Mouse (Mus musculus): Measurements from ENCODE around the gene 4930562C15Rik. TPM values are rescaled to one million over a fixed set of nuclear protein-coding genes. Genes with fewer than 3 reads are reported as not detected.

Gene 4930562C15Rik
- polyA plus RNA-seq, 1 experiment from 2014 or later, result 0.93 TPM

GRCm38 (mm10) chr16:4890201-4890709 lies 55.0 kb downstream of the 4930562C15Rik start:
- no peak for ATAC-seq (ENCODE audit: insufficient number of reproducible peaks, low FRiP score, low TSS enrichment, low read depth)
- 54% methylated on average over 4 of the region's 4 CpGs for WGBS
- Histone ChIP-seq H3K27me3 (ENCODE audit: control insufficient read depth, insufficient read depth, low read length) (no peaks in the 10 kb centered on the region), H3K9me3 (ENCODE audit: control insufficient read depth, low read length) (no peaks in the 10 kb centered on the region), H3K4me3 (ENCODE audit: low read depth, low read length) (no peak overlapping the region), H3K27ac (replicated peaks; ENCODE audit: low read depth, low read length) (no peak overlapping the region), H3K36me3 (ENCODE audit: control insufficient read depth, insufficient read depth, low read length) (no peaks in the 10 kb centered on the region), H3K4me2 (ENCODE audit: low read depth, severe bottlenecking) (no peak overlapping the region), H3K9ac (ENCODE audit: low read length) (no peak overlapping the region), H3K4me1 (ENCODE audit: control insufficient read depth, insufficient read depth, low read length) (peaks cover 8% of the 10 kb centered on the region)
- no peak for DNase-seq (ENCODE audit: low spot score)

GRCm38 (mm10) chr16:4892171-4892570 lies 57.0 kb downstream of the 4930562C15Rik start:
- Histone ChIP-seq H3K27ac (replicated peaks; ENCODE audit: low read depth, low read length) (no peak overlapping the region), H3K4me1 (ENCODE audit: control insufficient read depth, insufficient read depth, low read length) (peaks cover 3% of the 10 kb centered on the region), H3K4me2 (ENCODE audit: low read depth, severe bottlenecking) (no peak overlapping the region), H3K9ac (ENCODE audit: low read length) (no peak overlapping the region), H3K36me3 (ENCODE audit: control insufficient read depth, insufficient read depth, low read length) (no peaks in the 10 kb centered on the region), H3K4me3 (ENCODE audit: low read depth, low read length) (no peak overlapping the region), H3K9me3 (ENCODE audit: control insufficient read depth, low read length) (no peaks in the 10 kb centered on the region), H3K27me3 (ENCODE audit: control insufficient read depth, insufficient read depth, low read length) (no peaks in the 10 kb centered on the region)
- ATAC-seq (ENCODE audit: insufficient number of reproducible peaks, low FRiP score, low TSS enrichment, low read depth) (no peak), DNase-seq (ENCODE audit: low spot score) (no peak)
- WGBS, result 87% methylated on average over 6 of the region's 6 CpGs

GRCm38 (mm10) chr16:4894201-4894908 lies 59.1 kb downstream of the 4930562C15Rik start:
- Histone ChIP-seq H3K9me3 (ENCODE audit: control insufficient read depth, low read length) (no peaks in the 10 kb centered on the region), H3K4me2 (ENCODE audit: low read depth, severe bottlenecking) (no peak overlapping the region), H3K27me3 (ENCODE audit: control insufficient read depth, insufficient read depth, low read length) (no peaks in the 10 kb centered on the region), H3K36me3 (ENCODE audit: control insufficient read depth, insufficient read depth, low read length) (no peaks in the 10 kb centered on the region), H3K27ac (replicated peaks; ENCODE audit: low read depth, low read length) (no peak overlapping the region), H3K4me3 (ENCODE audit: low read depth, low read length) (no peak overlapping the region), H3K9ac (ENCODE audit: low read length) (no peak overlapping the region), H3K4me1 (ENCODE audit: control insufficient read depth, insufficient read depth, low read length) (no peaks in the 10 kb centered on the region)
- ATAC-seq (ENCODE audit: insufficient number of reproducible peaks, low FRiP score, low TSS enrichment, low read depth) (no peak), DNase-seq (ENCODE audit: low spot score) (no peak)
- WGBS, result 84% methylated on average over 7 of the region's 7 CpGs

- Histone ChIP-seq H3K27ac (replicated peaks; ENCODE audit: low read depth, low read length) (no peak overlapping the region), H3K9ac (ENCODE audit: low read length) (no peak overlapping the region), H3K36me3 (ENCODE audit: control insufficient read depth, insufficient read depth, low read length) (no peaks in the 10 kb centered on the region), H3K4me2 (ENCODE audit: low read depth, severe bottlenecking) (no peak overlapping the region), H3K9me3 (ENCODE audit: control insufficient read depth, low read length) (no peaks in the 10 kb centered on the region), H3K4me1 (ENCODE audit: control insufficient read depth, insufficient read depth, low read length) (no peaks in the 10 kb centered on the region), H3K4me3 (ENCODE audit: low read depth, low read length) (no peak overlapping the region), H3K27me3 (ENCODE audit: control insufficient read depth, insufficient read depth, low read length) (no peaks in the 10 kb centered on the region)
- no peak for DNase-seq (ENCODE audit: low spot score)
- WGBS, result 76% methylated on average over 5 of the region's 5 CpGs
- ATAC-seq (ENCODE audit: insufficient number of reproducible peaks, low FRiP score, low TSS enrichment, low read depth), result no peak
These were observed 61.2 kb downstream of the 4930562C15Rik start for GRCm38 (mm10) chr16:4896249-4897027.

- H3K4me3 ChIP-seq (ENCODE audit: low read depth, low read length), result no peak overlapping the region
- no peak for DNase-seq (ENCODE audit: low spot score)
- no peaks in the 10 kb centered on the region for H3K4me1 ChIP-seq (ENCODE audit: control insufficient read depth, insufficient read depth, low read length)
- no peak overlapping the region for H3K9ac ChIP-seq (ENCODE audit: low read length)
- WGBS, result 63% methylated on average over 7 of the region's 7 CpGs
- no peak overlapping the region for H3K27ac ChIP-seq (replicated peaks; ENCODE audit: low read depth, low read length)
- no peaks in the 10 kb centered on the region for H3K9me3 ChIP-seq (ENCODE audit: control insufficient read depth, low read length)
- no peaks in the 10 kb centered on the region for H3K36me3 ChIP-seq (ENCODE audit: control insufficient read depth, insufficient read depth, low read length)
- no peak for ATAC-seq (ENCODE audit: insufficient number of reproducible peaks, low FRiP score, low TSS enrichment, low read depth)
- H3K4me2 ChIP-seq (ENCODE audit: low read depth, severe bottlenecking), result no peak overlapping the region
- no peaks in the 10 kb centered on the region for H3K27me3 ChIP-seq (ENCODE audit: control insufficient read depth, insufficient read depth, low read length)
These were observed 62.0 kb downstream of the 4930562C15Rik start for GRCm38 (mm10) chr16:4897146-4897730.

- Histone ChIP-seq H3K4me2 (ENCODE audit: low read depth, severe bottlenecking) (no peak overlapping the region), H3K27me3 (ENCODE audit: control insufficient read depth, insufficient read depth, low read length) (no peaks in the 10 kb centered on the region), H3K36me3 (ENCODE audit: control insufficient read depth, insufficient read depth, low read length) (no peaks in the 10 kb centered on the region), H3K9me3 (ENCODE audit: control insufficient read depth, low read length) (no peaks in the 10 kb centered on the region), H3K9ac (ENCODE audit: low read length) (no peak overlapping the region), H3K4me1 (ENCODE audit: control insufficient read depth, insufficient read depth, low read length) (no peaks in the 10 kb centered on the region), H3K27ac (replicated peaks; ENCODE audit: low read depth, low read length) (no peak overlapping the region), H3K4me3 (ENCODE audit: low read depth, low read length) (no peak overlapping the region)
- DNase-seq (ENCODE audit: low spot score), result no peak
- WGBS, result 87% methylated on average over 6 of the region's 6 CpGs
- ATAC-seq (ENCODE audit: insufficient number of reproducible peaks, low FRiP score, low TSS enrichment, low read depth), result no peak
These were observed 63.7 kb downstream of the 4930562C15Rik start for GRCm38 (mm10) chr16:4898881-4899280.

- H3K9ac ChIP-seq (ENCODE audit: low read length), result no peak overlapping the region
- no peaks in the 10 kb centered on the region for H3K4me1 ChIP-seq (ENCODE audit: control insufficient read depth, insufficient read depth, low read length)
- no peak overlapping the region for H3K4me2 ChIP-seq (ENCODE audit: low read depth, severe bottlenecking)
- WGBS, result 88% methylated on average over 2 of the region's 2 CpGs
- H3K27ac ChIP-seq (replicated peaks; ENCODE audit: low read depth, low read length), result no peak overlapping the region
- no peak overlapping the region for H3K4me3 ChIP-seq (ENCODE audit: low read depth, low read length)
- no peaks in the 10 kb centered on the region for H3K9me3 ChIP-seq (ENCODE audit: control insufficient read depth, low read length)
- no peaks in the 10 kb centered on the region for H3K36me3 ChIP-seq (ENCODE audit: control insufficient read depth, insufficient read depth, low read length)
- DNase-seq (ENCODE audit: low spot score) (no peak), ATAC-seq (ENCODE audit: insufficient number of reproducible peaks, low FRiP score, low TSS enrichment, low read depth) (no peak)
- no peaks in the 10 kb centered on the region for H3K27me3 ChIP-seq (ENCODE audit: control insufficient read depth, insufficient read depth, low read length)
These were observed 64.5 kb downstream of the 4930562C15Rik start for GRCm38 (mm10) chr16:4899711-4900110.

GRCm38 (mm10) chr16:4901167-4901566 lies 66.0 kb downstream of the 4930562C15Rik start:
- ATAC-seq (ENCODE audit: insufficient number of reproducible peaks, low FRiP score, low TSS enrichment, low read depth) (no peak), DNase-seq (ENCODE audit: low spot score) (no peak)
- H3K4me3 ChIP-seq (ENCODE audit: low read depth, low read length), result no peak overlapping the region
- H3K4me2 ChIP-seq (ENCODE audit: low read depth, severe bottlenecking), result no peak overlapping the region
- H3K4me1 ChIP-seq (ENCODE audit: control insufficient read depth, insufficient read depth, low read length), result no peaks in the 10 kb centered on the region
- H3K9ac ChIP-seq (ENCODE audit: low read length), result no peak overlapping the region
- H3K36me3 ChIP-seq (ENCODE audit: control insufficient read depth, insufficient read depth, low read length), result no peaks in the 10 kb centered on the region
- no peaks in the 10 kb centered on the region for H3K9me3 ChIP-seq (ENCODE audit: control insufficient read depth, low read length)
- 67% methylated on average over 7 of the region's 7 CpGs for WGBS
- H3K27ac ChIP-seq (replicated peaks; ENCODE audit: low read depth, low read length), result no peak overlapping the region
- no peaks in the 10 kb centered on the region for H3K27me3 ChIP-seq (ENCODE audit: control insufficient read depth, insufficient read depth, low read length)

Data from limb, embryonic 11.5 days (tissue).